Mouse (Mus musculus): ENCODE measurements around the gene Syne3. TPM values are rescaled to one million over a fixed set of nuclear protein-coding genes. Genes with fewer than 3 reads are reported as not detected.

Syne3 gene
- total RNA-seq, 2 experiments from 2014 or later = 10.1 to 21.1 TPM

GRCm38 (mm10) chr12:105025947-105026586 is 16.5 kb upstream of the Syne3 start:
- peak; percentile 10 for ATAC-seq (replicated peaks; ENCODE audit: poor library complexity)

GRCm38 (mm10) chr12:105025271-105025946 is 15.8 kb upstream of the Syne3 start:
- peak; percentile 60 for ATAC-seq (replicated peaks; ENCODE audit: poor library complexity)

- no peak for ATAC-seq (replicated peaks; ENCODE audit: poor library complexity)
Measured at GRCm38 (mm10) chr12:105022776-105023175, 13.2 kb upstream of the Syne3 start.

- no peak for ATAC-seq (replicated peaks; ENCODE audit: poor library complexity)
Measured at GRCm38 (mm10) chr12:105022141-105022540, 12.5 kb upstream of the Syne3 start.

GRCm38 (mm10) chr12:105021441-105022069 is 11.9 kb upstream of the Syne3 start:
- ATAC-seq (replicated peaks; ENCODE audit: poor library complexity) = no peak

- peak; percentile 78 for ATAC-seq (replicated peaks; ENCODE audit: poor library complexity)
Measured at GRCm38 (mm10) chr12:105019359-105020219, 10.0 kb upstream of the Syne3 start.

- no peak for ATAC-seq (replicated peaks; ENCODE audit: poor library complexity)
Measured at GRCm38 (mm10) chr12:105016639-105017038, 7.0 kb upstream of the Syne3 start.

- ATAC-seq (replicated peaks; ENCODE audit: poor library complexity) = peak; percentile 49
Measured at GRCm38 (mm10) chr12:105016199-105016598, 6.6 kb upstream of the Syne3 start.

- peak; percentile 30 for ATAC-seq (replicated peaks; ENCODE audit: poor library complexity)
Measured at GRCm38 (mm10) chr12:105013065-105013464, 3.5 kb upstream of the Syne3 start.

- ATAC-seq (replicated peaks; ENCODE audit: poor library complexity) = no peak
Measured at GRCm38 (mm10) chr12:105012314-105012713, 2.7 kb upstream of the Syne3 start.

- ATAC-seq (replicated peaks; ENCODE audit: poor library complexity) = peak; percentile 7
Measured at GRCm38 (mm10) chr12:105011589-105011988, 2.0 kb upstream of the Syne3 start.

GRCm38 (mm10) chr12:105010213-105010790 is 693 bp upstream of the Syne3 start:
- ATAC-seq (replicated peaks; ENCODE audit: poor library complexity) = peak; percentile 4; the same call in 1 of the 2 replicates

- ATAC-seq (replicated peaks; ENCODE audit: poor library complexity) = peak; percentile 45
Measured at GRCm38 (mm10) chr12:105008752-105009178, 844 bp downstream of the Syne3 start.

GRCm38 (mm10) chr12:105008150-105008549 is 1.5 kb downstream of the Syne3 start:
- ATAC-seq (replicated peaks; ENCODE audit: poor library complexity) = no peak

- no peak for ATAC-seq (replicated peaks; ENCODE audit: poor library complexity)
Measured at GRCm38 (mm10) chr12:105005715-105005972, 4.0 kb downstream of the Syne3 start.

GRCm38 (mm10) chr12:105004956-105005714 is 4.5 kb downstream of the Syne3 start:
- no peak for ATAC-seq (replicated peaks; ENCODE audit: poor library complexity)

- no peak for ATAC-seq (replicated peaks; ENCODE audit: poor library complexity)
Measured at GRCm38 (mm10) chr12:105003715-105004114, 5.9 kb downstream of the Syne3 start.

- ATAC-seq (replicated peaks; ENCODE audit: poor library complexity) = no peak
Measured at GRCm38 (mm10) chr12:105003158-105003557, 6.5 kb downstream of the Syne3 start.

- peak; percentile 21 for ATAC-seq (replicated peaks; ENCODE audit: poor library complexity)
Measured at GRCm38 (mm10) chr12:105002340-105003132, 7.1 kb downstream of the Syne3 start.
